Mouse (Mus musculus) erythroblast, embryonic 14.5 days (primary cell): ENCODE data around the gene Polr1d.

ENCODE experiments used
- GATA1 ChIP-seq: IDR thresholded peaks from 2 replicates; pipeline ENCODE4 v1.6.1; 2012; ENCODE audit warnings: low read length, inconsistent platforms, mixed read lengths
- TAL1 ChIP-seq: IDR thresholded peaks from 3 replicates; pipeline ENCODE4 v1.6.1; 2012; ENCODE audit warnings: low read length, inconsistent platforms, mixed read lengths

DNA sequence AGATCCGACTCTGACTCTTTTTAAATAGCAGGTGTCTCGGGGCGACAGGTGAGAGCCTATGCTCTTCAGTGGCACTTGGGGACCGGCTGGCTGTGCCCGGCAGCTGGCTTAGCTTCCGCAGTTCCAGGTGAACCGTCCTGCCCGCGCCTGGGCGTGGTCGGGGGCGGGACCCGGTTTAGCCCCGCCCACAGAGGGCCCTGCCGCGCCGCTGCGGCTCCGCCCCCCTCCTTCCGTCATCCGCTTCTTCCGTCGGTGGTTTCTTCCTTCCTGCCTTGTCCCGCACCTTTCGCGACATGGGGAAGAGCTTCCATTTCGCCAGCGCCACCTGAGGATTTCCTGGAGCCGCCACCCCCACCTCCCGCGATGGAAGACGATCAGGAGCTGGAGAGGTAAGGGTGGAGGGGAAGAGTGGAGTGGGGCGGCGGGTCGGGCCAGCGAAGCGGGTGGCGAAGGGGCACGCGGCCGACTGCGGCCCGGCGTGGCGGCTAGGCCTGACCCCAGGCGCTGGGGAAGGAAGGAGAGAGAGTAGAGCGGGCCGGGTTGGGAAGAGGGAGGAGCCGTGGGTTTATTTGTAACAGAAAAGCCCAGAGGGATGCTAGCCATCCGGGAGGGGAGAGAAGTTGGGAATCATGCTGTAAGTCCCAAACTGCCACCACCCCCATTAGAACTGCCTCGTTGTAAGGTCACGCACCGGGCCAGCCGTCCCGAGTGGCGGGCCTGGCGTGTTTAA lies 620 bp downstream of the Polr1d start:
- TF ChIP-seq GATA1 (no peak), TAL1 (no peak)
